Mouse (Mus musculus): ENCODE results near the gene Rab11fip5. TPM values are rescaled to one million over a fixed set of nuclear protein-coding genes. Genes with fewer than 3 reads are reported as not detected.

The Rab11fip5 gene
- polyA plus RNA-seq, 2 experiments from 2014 or later: 0.14 to 0.42 TPM

DNA sequence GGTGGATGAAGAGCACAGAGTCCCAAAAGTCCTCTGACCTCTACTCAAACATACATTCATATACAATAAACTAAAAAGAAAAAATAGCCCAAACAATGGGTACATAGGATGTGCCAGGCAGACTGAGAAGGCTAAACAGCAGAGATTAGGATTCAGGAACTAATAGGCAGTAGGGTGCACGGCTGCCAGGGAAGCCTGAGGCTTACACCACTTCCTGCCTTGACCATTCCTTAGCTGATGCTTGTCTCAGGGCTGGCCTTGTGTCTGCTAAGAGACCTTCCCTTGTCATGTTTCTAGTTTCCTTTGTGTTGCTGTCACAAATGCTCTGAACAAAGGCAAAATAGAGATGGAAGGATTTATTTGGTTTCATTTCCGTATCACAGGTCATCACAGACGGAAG, 68.1 kb downstream of the Rab11fip5 start:
- ATAC-seq: no peak

DNA sequence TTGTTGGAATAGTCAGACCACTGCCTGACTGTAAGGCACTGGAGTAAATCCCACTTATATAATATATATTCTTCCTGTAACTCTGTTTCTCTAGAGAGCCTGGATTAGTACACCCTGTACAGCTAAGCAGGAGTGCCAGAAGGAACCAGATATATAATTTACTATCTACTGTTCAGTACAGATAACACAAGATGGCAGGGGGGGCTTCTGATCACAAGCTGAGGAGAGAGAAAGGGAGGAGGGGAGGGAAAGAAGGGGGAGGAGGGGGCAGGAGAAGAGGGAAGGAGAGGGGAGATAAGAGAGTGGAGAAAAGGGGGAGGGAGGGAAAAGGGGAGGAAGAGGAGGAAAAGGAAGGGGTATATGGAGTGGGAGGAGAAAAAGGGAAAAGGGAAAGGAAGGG, 68.6 kb downstream of the Rab11fip5 start:
- no peak for ATAC-seq

DNA sequence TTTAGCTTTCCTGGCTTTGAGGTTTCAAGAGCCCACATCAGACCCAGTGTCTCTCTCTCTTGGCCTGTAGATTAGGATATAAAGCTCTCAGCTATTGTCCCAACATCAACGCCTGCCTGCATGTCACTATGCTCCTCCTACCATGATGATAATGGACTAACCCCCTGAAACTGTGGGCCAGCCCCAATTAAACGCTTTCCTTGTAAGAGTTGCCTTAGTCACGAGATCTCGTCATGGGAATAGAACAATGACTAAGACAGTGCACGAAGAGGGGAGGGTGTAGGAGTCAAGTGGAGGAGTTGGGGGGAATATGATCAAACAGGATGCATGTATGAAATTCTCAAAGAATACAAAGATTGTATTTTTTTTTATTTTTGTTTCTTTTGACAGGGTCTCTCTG, 69.5 kb downstream of the Rab11fip5 start:
- no peak for ATAC-seq

DNA sequence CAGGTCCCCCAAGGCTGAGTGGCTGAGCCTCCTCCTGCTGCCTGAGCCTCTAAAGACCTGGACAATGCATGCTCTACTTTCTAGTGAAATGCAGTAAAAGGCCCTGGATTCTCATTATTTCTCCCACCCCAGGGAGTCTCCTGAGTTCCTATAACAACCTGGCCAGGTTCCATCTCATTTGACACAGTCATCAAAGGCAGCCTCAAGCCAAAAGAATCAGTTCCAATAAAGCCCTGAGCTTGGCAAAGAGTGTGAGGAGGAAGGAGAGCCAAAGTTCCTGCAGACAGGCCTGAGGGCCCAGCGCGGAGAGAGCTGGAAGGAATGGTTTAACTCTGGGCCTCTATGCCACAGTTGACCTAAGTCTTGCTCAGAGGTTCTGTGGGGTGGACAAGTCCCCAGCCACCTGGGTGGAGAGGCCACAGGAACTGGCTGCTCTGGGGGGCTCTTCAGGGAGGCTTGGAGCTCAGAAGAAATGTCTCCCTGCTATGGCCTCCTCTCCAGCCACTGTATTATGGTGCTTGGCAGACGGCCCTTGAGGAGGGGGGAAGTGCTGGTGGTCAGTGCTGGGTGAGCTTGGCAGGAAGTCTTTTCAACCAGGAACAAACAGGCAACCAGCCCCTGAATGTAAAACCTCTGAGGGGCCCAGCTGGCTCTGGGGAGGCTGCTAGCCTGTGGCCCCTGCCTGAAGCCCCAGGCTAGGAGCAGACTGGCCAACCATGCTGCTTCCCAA, 71.9 kb downstream of the Rab11fip5 start:
- ATAC-seq: no peak

DNA sequence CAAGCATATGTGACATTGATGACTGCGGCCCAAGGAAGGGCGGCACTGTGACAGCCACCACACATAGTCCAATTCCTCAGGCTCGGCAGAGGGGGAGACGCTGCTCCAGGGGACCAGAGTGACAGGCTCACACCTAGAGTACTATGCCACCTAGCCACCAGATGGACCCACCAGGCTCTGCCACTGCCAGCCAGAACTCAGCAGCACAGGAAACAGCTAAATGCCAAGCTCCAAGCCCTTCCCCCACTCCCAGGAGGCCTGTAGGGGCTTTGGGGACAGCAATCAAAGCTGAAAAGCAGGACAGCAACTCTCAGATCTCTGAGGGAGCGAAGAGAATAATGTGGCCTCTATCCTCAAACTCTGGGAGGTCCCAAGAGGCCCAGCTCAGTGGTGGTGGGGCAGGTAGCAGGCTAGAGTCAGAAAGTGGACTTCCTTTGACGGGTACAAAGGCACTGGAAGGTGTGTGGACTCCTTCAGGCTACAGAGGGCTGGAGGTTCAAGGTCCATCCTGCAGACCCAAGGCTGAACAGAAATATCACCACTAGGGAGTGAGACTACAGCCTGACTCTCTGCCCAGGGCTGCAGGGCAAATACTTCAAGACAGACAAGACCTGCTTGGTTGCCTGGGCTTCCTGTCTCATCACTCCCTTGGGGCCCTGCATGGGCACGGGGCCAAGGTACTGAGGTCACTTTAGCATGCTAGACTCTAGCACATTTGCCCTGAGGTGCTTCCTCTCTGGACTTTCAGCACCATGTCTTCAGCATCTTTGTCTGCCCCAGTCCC, 78.9 kb downstream of the Rab11fip5 start:
- no peak for ATAC-seq

DNA sequence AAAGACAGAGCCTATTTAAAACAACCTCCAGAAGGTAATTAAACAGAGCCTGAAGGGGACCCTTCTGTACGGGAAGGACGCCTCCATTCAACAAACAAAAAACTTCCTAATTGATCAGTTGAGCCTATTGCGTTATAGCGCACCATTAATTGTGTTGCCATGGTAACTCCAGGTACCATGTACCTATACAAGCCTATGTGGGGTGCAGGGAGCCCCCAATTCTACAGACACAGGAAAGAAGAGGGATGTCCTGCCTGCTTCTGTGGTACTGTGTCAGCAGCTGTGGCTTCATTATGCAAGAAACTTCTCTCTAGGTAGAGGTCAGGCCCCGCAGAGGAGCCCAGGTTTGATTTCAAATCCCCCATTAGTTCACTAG, 80.4 kb downstream of the Rab11fip5 start:
- no peak for ATAC-seq

DNA sequence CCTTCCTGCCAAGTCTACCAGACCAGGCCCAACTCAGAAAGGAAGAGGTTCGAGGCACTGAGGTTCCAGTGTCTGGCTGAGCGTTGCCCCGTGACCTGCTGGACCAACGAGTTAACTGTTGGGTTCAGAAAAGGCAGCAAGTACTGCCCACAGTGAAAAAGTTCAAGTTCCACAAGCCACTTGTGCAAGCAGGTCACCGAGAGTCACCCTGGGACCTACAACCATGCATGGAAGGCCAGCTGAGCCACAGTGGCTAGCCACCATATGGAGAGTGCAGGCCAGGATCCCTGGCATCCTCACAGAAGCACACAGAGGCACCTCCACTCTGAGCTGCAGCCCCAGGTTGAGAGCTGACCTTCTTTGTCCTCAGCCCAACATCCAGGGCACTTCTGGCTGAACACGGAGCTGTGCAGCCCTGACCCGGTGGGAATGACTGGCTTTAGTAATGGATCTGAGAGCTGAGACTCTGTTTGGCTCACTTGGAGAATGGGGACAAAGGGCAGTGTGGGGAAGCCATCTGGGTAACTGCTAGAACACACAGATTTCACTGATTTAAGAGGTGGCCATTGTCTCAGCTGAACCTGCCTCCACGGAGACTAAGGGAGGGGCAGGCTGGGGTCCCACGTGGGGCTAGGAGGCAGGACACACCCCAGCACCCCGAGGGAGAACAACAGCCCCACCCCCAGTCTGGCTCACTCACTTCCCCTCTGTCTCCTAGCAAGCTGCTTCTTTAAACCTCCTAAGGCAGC, 81.0 kb downstream of the Rab11fip5 start:
- ATAC-seq: no peak

DNA sequence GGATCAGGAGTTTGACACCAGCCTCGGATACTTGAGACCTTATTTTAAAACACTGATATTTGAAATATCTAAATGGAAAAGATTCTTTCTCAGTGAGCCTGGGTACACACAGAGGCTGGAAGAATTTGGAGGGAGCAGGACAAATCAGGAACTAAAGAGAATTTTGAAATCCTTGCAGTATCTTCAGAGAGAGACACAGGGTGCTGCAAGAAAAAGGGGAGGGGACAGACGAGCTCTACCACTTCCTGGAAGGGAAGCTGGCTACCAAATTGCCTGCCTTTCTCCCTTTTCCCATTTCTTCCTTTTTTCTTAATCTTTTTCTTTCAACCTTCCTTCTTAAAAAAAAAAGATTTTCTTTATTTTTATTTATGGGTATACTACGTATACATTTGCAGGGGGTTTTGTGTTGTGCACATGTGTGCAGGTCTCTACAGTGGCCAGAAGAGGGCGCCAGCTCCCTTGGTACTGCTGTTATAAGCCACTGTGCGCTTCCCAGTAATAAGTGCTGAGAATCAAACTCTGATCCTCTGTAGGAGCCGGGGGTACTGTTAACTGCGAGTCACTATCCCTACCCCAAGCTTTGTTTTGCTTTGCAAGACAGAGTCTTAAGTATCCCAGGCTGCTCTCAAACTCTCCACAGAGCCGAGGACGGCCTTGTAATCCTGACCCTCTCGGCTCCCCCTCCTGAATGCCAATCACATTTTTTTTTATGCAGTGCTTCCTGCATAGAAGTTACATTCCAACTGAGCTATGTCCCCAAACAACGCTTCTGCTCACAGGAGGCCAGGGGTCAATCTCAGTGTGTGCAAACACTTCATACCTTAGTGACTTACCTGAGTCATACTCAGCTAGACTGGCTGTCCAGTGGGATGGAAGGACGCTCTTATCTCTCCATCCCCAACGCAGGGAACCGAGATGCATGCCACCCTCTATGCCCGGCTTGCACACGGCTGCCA, 83.3 kb downstream of the Rab11fip5 start:
- ATAC-seq: no peak

DNA sequence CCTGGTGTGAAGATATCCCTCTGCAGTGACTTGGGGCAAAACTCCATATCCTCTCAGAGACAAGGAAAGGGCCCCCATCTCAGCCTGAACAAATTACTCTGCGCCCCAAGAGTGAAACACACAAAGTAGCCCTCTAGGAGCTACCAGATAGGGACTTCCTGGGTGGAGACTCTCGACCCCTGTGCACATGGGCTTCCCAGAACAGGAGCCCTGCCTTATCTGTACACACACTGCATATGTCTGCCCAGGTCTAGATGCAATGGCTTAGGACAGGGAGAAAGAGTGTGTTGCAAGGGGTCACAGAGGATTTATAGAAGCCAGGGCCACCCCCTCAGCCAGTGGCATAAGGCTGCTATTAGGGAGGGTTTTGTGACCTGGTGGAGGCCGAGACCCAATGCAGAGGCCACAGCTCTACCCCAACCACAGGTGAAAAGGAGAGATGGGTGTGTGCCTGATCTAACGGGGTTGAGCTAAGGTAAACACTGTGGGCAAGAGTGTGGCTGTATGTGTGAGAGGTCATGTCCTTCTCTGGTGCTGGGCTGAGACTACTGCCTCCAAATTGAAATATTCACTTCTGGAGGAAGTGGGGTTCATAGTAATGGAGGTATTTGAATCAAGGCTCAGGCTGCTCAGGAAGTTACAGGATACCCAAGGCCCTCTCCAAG, 86.1 kb downstream of the Rab11fip5 start:
- no peak for ATAC-seq

DNA sequence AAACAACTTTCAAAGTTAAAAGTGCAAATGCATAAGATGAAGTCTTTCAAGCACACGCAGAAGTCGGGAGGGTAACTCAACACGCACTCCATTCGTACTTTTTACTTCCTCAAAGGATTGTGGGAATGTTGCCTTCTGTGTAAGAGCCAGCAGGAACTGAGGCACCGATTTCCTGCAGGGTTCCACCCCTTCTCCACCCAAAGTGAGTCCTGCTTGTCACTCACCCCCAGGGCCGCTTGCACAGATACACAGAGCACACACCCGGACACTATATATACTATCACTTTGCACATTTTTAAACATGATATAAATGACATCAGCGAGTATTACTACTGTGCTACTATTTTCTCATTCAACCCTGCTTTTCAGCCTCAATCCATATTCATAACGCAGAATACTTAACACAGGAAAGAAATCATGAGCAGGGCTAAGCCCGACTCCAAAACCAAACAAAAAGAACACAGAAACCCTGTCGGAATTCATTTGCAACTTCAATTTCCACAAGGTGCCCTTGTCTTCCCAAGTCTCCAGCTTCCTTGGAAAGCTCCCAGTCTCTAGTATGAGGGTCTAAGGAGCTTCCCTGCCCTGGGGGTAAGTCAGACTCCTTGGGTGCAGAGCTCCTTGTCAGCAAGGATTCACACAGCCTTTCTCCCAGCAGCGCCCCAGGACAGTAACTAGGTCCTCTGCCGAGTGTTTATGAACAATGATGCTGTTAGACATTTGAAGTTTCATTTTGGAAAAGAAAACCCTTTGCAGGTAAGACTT, 88.0 kb downstream of the Rab11fip5 start:
- ATAC-seq: no peak

Other genes with a start within 250 kb of the Rab11fip5 start
- 10 to 100 TPM; 17.8 to 33.4 TPM for gene Spr, start 236.9 kb downstream of the Rab11fip5 start, polyA plus RNA-seq (2017; shearing (Covaris generic))
- not detected for gene Emx1, start 187.2 kb downstream of the Rab11fip5 start, polyA plus RNA-seq (2017; shearing (Covaris generic))
- gene Sfxn5, start 41.2 kb downstream of the Rab11fip5 start, polyA plus RNA-seq (2017; shearing (Covaris generic)): 1 to 10 TPM; 2.9 to 3.1 TPM
- gene Noto, start 49.3 kb upstream of the Rab11fip5 start, polyA plus RNA-seq (2017; shearing (Covaris generic)): not detected
- gene Smyd5, start 57.4 kb upstream of the Rab11fip5 start, polyA plus RNA-seq (2017; shearing (Covaris generic)): 10 to 100 TPM; 23.2 to 45.4 TPM
- 100 to 1,000 TPM; 315 to 339 TPM for gene Cct7, start 76.9 kb upstream of the Rab11fip5 start, polyA plus RNA-seq (2017; shearing (Covaris generic))
- gene Pradc1, start 77.3 kb upstream of the Rab11fip5 start, polyA plus RNA-seq (2017; shearing (Covaris generic)): 10 to 100 TPM; 16.2 to 17.7 TPM
- gene Fbxo41, start 128.4 kb upstream of the Rab11fip5 start, polyA plus RNA-seq (2017; shearing (Covaris generic)): under 1 TPM; 0.08 to 0.15 TPM
- gene Egr4, start 139.0 kb upstream of the Rab11fip5 start, polyA plus RNA-seq (2017; shearing (Covaris generic)): not detected
- 1 to 10 TPM; 2.2 to 2.6 TPM for gene Alms1, start 212.9 kb upstream of the Rab11fip5 start, polyA plus RNA-seq (2017; shearing (Covaris generic))

Measured in CD4-positive, CD25-positive, alpha-beta regulatory T cell, adult 4 months (primary cell).